Mouse (Mus musculus) c-Kit-positive CD71-positive TER-119-positive erythroid progenitor cells, embryonic 14.5 days (primary cell): ENCODE measurements around the gene Tas2r134.

Experiments used
- DNase-seq: peaks from one replicate; pipeline ENCODE4 v3.0.0-alpha.2; 2013; ENCODE audit warnings: low spot score

The Tas2r134 gene

DNA sequence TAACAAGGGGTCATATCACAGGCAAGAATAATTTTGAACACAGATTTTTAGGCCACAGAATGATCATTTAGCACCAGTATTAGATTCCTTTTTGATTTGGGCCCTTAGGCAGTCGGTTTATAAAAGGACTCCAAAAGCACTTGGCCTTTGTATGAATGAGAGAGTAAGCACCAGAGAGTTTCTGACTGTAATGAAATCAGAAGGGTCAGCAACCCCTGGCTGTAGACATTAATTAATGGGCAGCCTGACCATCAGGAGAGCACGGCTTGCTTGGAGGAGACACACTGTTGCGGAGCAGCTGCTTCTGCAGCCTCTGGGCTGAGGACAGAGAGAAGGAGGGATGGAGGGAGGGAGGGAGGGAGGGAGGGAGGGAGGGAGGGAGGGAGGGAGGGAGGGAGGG is 30.4 kb downstream of the Tas2r134 start:
- no peak for DNase-seq

DNA sequence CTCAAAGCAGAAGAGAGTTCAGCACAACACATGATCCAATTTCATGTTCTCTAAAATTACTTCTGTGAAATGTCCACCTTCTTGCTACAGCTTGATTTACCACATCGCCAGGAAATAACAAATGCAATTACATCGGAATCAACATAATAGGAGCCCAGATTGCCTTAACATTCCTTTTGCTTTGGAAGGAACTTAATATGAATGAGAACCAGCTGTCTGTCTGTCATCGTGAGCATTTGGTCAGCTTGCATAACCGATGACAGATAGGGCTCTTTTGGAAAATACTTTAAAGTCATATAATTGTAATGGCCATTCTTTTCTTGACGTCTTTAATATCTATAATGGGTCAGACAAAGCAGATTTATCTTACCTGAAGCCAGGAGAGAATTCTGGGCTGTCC is 31.0 kb downstream of the Tas2r134 start:
- no peak for DNase-seq

DNA sequence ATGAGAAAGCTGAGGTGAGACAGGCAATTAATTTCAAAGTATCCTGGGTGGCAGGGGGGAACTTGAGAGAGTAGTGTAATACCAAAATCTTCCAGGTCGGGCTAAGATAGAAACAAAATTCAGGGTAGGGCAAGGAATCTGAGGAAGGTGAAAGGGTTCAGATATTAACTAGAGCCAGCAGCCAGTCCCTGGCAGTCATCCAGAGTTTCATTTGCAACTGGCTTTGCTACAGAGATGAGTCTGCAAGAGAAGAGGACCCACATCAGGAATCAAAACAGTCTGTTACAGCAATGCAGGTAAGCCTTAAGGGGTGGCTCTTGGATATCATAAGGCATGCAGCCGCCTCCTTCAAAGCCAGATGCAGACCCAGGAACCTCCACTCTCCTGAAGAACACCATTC is 47.0 kb downstream of the Tas2r134 start:
- DNase-seq = no peak
